Mouse (Mus musculus) left cerebral cortex, adult 2 months (tissue): Measurements from ENCODE around the gene Serpini1. TPM values are rescaled to one million over a fixed set of nuclear protein-coding genes. Genes with fewer than 3 reads are reported as not detected.

Experiments used
- DNase-seq, 2 experiments: peaks; one replicate each; pipeline ENCODE4 v3.0.0; 2021 to 2022; ENCODE audit warnings: low spot score in 2 of 2, mixed read lengths in 1 of 2; ENCODE audit errors: extremely low spot score in 1 of 2
- H3K27ac ChIP-seq: fragments of 200-600 bp; 2 replicates; pipeline ENCODE4 v1.8.1; 2022
- H3K4me3 ChIP-seq: fragments of 200-600 bp; 2 replicates; pipeline ENCODE4 v1.8.1; 2022
- CTCF ChIP-seq: fragments of 200-600 bp; IDR thresholded peaks from 2 replicates; pipeline ENCODE4 v1.8.1; 2022; ENCODE audit warnings: antibody characterized with exemption, mild to moderate bottlenecking, moderate library complexity
- intact Hi-C: fragments of 180-260 bp; cut with DNase I; formaldehyde crosslinking; loops from one replicate; pipeline ENCODE4 v1.15.1; 2025
- total RNA-seq, 2 experiments: library from RNA; stranded (reverse); gene quantifications; 2 replicates each; pipeline ENCODE4 v1.2.3; 2021

The Serpini1 gene
- total RNA-seq, 2 experiments from 2014 or later, result 242 to 289 TPM

DNA sequence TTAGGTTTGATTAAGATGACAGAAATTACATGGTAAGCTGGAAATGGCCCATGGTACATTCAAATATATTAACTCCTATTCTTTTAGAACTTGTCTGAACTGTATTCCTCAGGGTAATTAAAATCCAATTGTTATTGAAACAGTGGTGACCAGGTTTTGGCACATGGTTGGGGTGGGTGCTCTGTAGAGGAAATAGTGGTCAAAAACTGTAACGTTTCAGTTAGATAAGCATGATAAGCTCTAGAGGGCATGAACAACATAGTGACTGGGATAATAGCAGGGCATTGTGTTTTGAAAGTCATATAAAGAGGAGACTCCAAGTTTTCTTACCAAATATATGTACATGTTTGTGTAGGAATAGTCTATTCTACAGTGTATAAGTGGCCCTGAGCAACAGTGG, 134.7 kb downstream of the Serpini1 start:
- Histone ChIP-seq H3K27ac (no peak overlapping the region), H3K4me3 (no peak overlapping the region)
- TF ChIP-seq CTCF, result no peak
- intact Hi-C loops, result no loop called here
- DNase-seq, result no peak

Other genes with a start within 250 kb of the Serpini1 start
- under 1 TPM in 1 of 2 experiments, not detected in 1; 0.30 TPM for gene Wdr49, start 75.4 kb upstream of the Serpini1 start, total RNA-seq
- gene Pdcd10, start 691 bp upstream of the Serpini1 start, total RNA-seq, result 10 to 100 TPM; 59.1 to 66.1 TPM
- not detected for gene Gm29133, start 190.7 kb downstream of the Serpini1 start, total RNA-seq